Mouse (Mus musculus): ENCODE data around the gene Jade3. TPM values are rescaled to one million over a fixed set of nuclear protein-coding genes. Genes with fewer than 3 reads are reported as not detected.

Jade3 gene
- total RNA-seq, 2 experiments from 2014 or later, result 5.8 to 6.4 TPM

GRCm38 (mm10) chrX:20532621-20533020, 107.1 kb downstream of the Jade3 start:
- intact Hi-C loops (cut with DNase I), result no loop called here
- DNase-seq (ENCODE audit: low spot score in 2 of 2), result no peak

DNA sequence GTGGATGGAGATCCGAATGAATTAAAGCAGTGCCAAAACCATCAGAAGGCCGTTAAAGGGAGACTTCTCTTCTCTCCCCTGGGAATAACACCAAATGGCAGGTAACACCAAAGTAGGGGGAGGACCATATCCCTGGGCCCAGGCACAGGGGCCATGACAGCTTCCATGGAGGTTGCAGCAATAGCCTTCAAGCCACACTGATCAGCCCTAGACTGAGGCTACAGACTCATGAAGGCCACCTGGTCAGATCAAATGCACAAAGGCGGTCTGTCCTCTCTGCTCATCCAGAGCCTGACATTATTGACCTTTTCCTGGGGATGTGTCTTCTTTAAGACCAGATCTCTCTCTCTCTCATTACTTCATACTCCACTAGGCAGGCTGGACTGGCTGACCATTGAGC, 118.4 kb downstream of the Jade3 start:
- intact Hi-C loops (cut with DNase I), result no loop called here
- DNase-seq (ENCODE audit: low spot score in 2 of 2), result no peak

DNA sequence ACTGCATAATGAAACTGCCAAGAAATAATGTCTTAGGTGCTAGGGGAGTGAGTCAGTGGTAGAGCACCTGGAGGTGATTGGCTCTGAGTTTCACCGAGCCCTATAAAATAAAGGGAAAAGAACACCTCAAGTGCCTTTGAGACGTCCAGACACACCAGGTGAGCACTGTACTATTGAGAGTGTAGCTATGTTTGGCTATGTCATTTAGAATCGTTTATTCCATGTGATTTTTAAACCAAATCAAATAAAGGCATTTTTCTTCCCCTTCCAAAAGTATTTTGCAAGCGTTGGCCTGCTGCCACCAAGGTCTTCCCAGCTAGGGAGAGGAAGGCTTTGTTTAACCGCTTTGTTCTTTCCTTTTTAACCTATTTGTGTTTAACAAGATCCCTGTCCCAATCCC, 122.1 kb downstream of the Jade3 start:
- intact Hi-C loops (cut with DNase I), result no loop called here
- no peak for DNase-seq (ENCODE audit: low spot score in 2 of 2)

GRCm38 (mm10) chrX:20548011-20548879, 122.8 kb downstream of the Jade3 start:
- peak in 1 of 2 experiments; percentile 19 for DNase-seq (ENCODE audit: low spot score in 2 of 2)
- intact Hi-C loops (cut with DNase I), result no loop called here

GRCm38 (mm10) chrX:20548880-20549440, 123.5 kb downstream of the Jade3 start:
- DNase-seq (ENCODE audit: low spot score in 2 of 2), result no peak
- intact Hi-C loops (cut with DNase I), result no loop called here

DNA sequence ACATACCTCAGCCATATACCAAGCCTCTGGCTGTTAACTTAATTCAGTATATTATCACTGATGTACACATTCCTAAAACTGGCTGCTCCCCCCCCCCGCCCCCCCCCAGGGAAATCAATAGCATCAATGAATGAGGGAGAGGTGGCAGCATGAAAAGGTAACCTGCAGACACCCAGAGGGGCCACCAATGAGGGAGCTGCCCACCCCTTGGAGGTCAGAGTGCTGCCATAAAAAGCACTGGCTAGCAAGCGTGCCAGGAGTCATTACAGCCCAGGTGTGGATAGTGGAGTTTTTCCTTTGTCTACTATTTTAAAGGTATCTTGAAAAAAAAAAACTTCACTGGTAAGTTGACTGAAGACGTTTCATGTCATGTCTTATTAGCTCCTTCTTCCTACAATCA, 124.0 kb downstream of the Jade3 start, which contains the start of gene Rgn:
Gene Rgn, plus strand, starts transcription at position 256 of the 400 bp plus-strand sequence.
- intact Hi-C loops (cut with DNase I), result no loop called here
- no peak for DNase-seq (ENCODE audit: low spot score in 2 of 2)

DNA sequence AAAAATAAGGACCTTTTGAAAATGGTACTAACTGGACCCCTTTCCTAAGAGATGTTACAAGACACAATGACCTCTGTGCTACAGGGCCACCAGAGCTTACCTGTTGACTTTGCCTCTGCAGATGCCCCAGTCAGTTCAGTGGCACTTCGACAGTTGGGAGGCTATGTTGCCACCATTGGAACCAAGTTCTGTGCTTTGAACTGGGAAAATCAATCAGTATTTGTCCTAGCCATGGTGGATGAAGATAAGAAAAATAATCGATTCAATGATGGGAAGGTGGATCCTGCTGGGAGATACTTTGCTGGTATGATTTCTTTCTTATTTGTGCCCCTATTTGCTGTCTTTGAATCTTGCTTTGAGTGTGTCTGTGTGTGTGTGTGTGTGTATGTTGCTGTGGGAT, 126.7 kb downstream of the Jade3 start:
- no peak for DNase-seq (ENCODE audit: low spot score in 2 of 2)
- intact Hi-C loops (cut with DNase I), result no loop called here

- intact Hi-C loops (cut with DNase I), result no loop called here
- DNase-seq (ENCODE audit: low spot score in 2 of 2), result no peak
Observed at GRCm38 (mm10) chrX:20561846-20562245, 136.4 kb downstream of the Jade3 start.

GRCm38 (mm10) chrX:20563941-20564340, 138.5 kb downstream of the Jade3 start:
- no peak for DNase-seq (ENCODE audit: low spot score in 2 of 2)

More at GRCm38 (mm10) chrX:20563941-20564340, 138.5 kb downstream of the Jade3 start:
- intact Hi-C loops (cut with DNase I), result no loop called here

Other genes with a start within 250 kb of the Jade3 start
- gene Slc9a7, start 133.9 kb upstream of the Jade3 start, total RNA-seq (2021), result 10 to 100 TPM; 63.5 to 66.0 TPM
- 10 to 100 TPM; 12.0 to 14.2 TPM for gene Rp2, start 61.2 kb upstream of the Jade3 start, total RNA-seq (2021)
- under 1 TPM in 1 of 2 experiments, not detected in 1; 0.21 TPM for gene Rgn, start 124.1 kb downstream of the Jade3 start, total RNA-seq (2021)
- gene Rbm10, start 191.8 kb downstream of the Jade3 start, total RNA-seq (2021), result 10 to 100 TPM; 40.6 to 42.5 TPM
- gene Ndufb11, start 191.9 kb downstream of the Jade3 start, total RNA-seq (2021), result 100 to 1,000 TPM; 160 to 175 TPM
- gene Uba1, start 232.6 kb downstream of the Jade3 start, total RNA-seq (2021), result 100 to 1,000 TPM; 390 to 391 TPM

Measured in left cerebral cortex, postnatal 14 days (tissue).